Comparison of ENCODE assay signal across 13 mouse cellular contexts in genomic region chr14:8326961-8327360, GRCm38 (mm10). TPM values are rescaled to one million over a fixed set of nuclear protein-coding genes. Genes with fewer than 3 reads are reported as not detected.
DNase-seq lines count a peak whose midpoint lies in the region; ATAC-seq and TF ChIP-seq lines count a peak whose summit lies in the region.
"Had no signal": no experiment of that assay in that cellular context is flagged by ENCODE, and none has a peak within 500 bp of the region (broad histone marks: within the 10 kb centered on the region; RNA-seq: fewer than 3 reads in every experiment).

No protein-coding gene starts in this region.

- H3K9me3 ChIP-seq in heart, embryonic 12.5 days (replicated peaks): no peaks in the 10 kb centered on the region
- no peaks in the 10 kb centered on the region for H3K9me3 ChIP-seq in liver, embryonic 11.5 days (ENCODE audit: control insufficient read depth, low read length)
- H3K9me3 ChIP-seq in liver, postnatal 0 days (ENCODE audit: low read length): no peaks in the 10 kb centered on the region
- H3K9me3 ChIP-seq: midbrain, embryonic 13.5 days had no signal

- no peak for ATAC-seq in heart, embryonic 12.5 days (ENCODE audit: insufficient number of reproducible peaks, low FRiP score)
- no peak for ATAC-seq in liver, embryonic 11.5 days (replicated peaks; ENCODE audit: low FRiP score)
- peak; percentile 80 for ATAC-seq in liver, postnatal 0 days
- ATAC-seq in monocyte, adult 5-6 weeks (replicated peaks; ENCODE audit: insufficient number of reproducible peaks, low FRiP score, low TSS enrichment, poor library complexity, severe bottlenecking): no peak
- ATAC-seq: CD4-positive, CD25-positive, alpha-beta regulatory T cell, adult 4 months; midbrain, embryonic 13.5 days had no signal

- no peak overlapping the region for H3K27ac ChIP-seq in heart, embryonic 12.5 days (ENCODE audit: poor library complexity, severe bottlenecking)
- H3K27ac ChIP-seq in liver, adult 2 months (replicated peaks; ENCODE audit: insufficient read depth, low read depth, low read length): peak overlapping the region; percentile 67
- no peak overlapping the region for H3K27ac ChIP-seq in liver, embryonic 11.5 days (ENCODE audit: low read depth, low read length)
- H3K27ac ChIP-seq in kidney, adult 2 months (ENCODE audit: insufficient read depth, low read depth, low read length): peak overlapping the region; percentile 91
- H3K27ac ChIP-seq in liver, postnatal 0 days (ENCODE audit: low read depth): peak overlapping the region; percentile 63
- H3K27ac ChIP-seq: midbrain, embryonic 13.5 days had no signal

- H3K4me1 ChIP-seq in heart, embryonic 12.5 days (replicated peaks): no peaks in the 10 kb centered on the region
- peaks cover 17% of the 10 kb centered on the region for H3K4me1 ChIP-seq in liver, adult 2 months (ENCODE audit: control insufficient read depth, insufficient read depth, low read length)
- H3K4me1 ChIP-seq in liver, embryonic 11.5 days (replicated peaks; ENCODE audit: control insufficient read depth, insufficient read depth, low read length): no peaks in the 10 kb centered on the region
- peaks cover 48% of the 10 kb centered on the region for H3K4me1 ChIP-seq in kidney, adult 2 months (ENCODE audit: control insufficient read depth, insufficient read depth, low read length)
- no peaks in the 10 kb centered on the region for H3K4me1 ChIP-seq in liver, postnatal 0 days (ENCODE audit: insufficient read depth)

- TF ChIP-seq EP300 in liver, postnatal 0 days (IDR thresholded peaks at IDR 0.05; ENCODE audit: low read depth): no peak

- H3K4me2 ChIP-seq in heart, embryonic 12.5 days: no peak overlapping the region
- H3K4me2 ChIP-seq in liver, embryonic 11.5 days: no peak overlapping the region
- H3K4me2 ChIP-seq in liver, postnatal 0 days (ENCODE audit: low read depth, low read length): no peak overlapping the region
- H3K4me2 ChIP-seq: midbrain, embryonic 13.5 days had no signal

- no peaks in the 10 kb centered on the region for H3K79me2 ChIP-seq in liver, adult 2 months (ENCODE audit: control insufficient read depth, insufficient read depth, low read length)

- H3K36me3 ChIP-seq in heart, embryonic 12.5 days: no peaks in the 10 kb centered on the region
- no peaks in the 10 kb centered on the region for H3K36me3 ChIP-seq in liver, adult 2 months (ENCODE audit: control insufficient read depth, insufficient read depth, low read length)
- H3K36me3 ChIP-seq in liver, embryonic 11.5 days (ENCODE audit: control insufficient read depth, insufficient read depth, low read length): no peaks in the 10 kb centered on the region
- no peaks in the 10 kb centered on the region for H3K36me3 ChIP-seq in kidney, adult 2 months (ENCODE audit: control insufficient read depth, insufficient read depth, low read length)
- no peaks in the 10 kb centered on the region for H3K36me3 ChIP-seq in liver, postnatal 0 days (replicated peaks; ENCODE audit: insufficient read depth, low read length)
- H3K36me3 ChIP-seq: midbrain, embryonic 13.5 days had no signal

- peak; percentile 27 to 42 for DNase-seq in heart, adult 18-20 months
- DNase-seq in liver, adult 2 months (ENCODE audit: extremely low read depth, low read depth, low spot score): peak; percentile 95
- no peak for DNase-seq in liver, embryonic 11.5 days (ENCODE audit: low spot score)
- DNase-seq in kidney, adult 2 months: peak; percentile 93
- DNase-seq in liver, postnatal 0 days: no peak
- DNase-seq in c-Kit-positive CD71-positive TER-119-positive erythroid progenitor cells, embryonic 14.5 days (ENCODE audit: low spot score): no peak
- DNase-seq: cerebellum, adult 18-20 months; layer of hippocampus, postnatal 36 days; lung, postnatal 36 days had no signal

- H3K4me3 ChIP-seq in heart, embryonic 12.5 days: no peak overlapping the region
- H3K4me3 ChIP-seq in liver, adult 2 months (ENCODE audit: insufficient read depth, low read depth, low read length): no peak overlapping the region
- H3K4me3 ChIP-seq in liver, embryonic 11.5 days (ENCODE audit: low read depth, low read length): no peak overlapping the region
- no peak overlapping the region for H3K4me3 ChIP-seq in kidney, adult 2 months (ENCODE audit: insufficient read depth, low read depth, low read length)
- H3K4me3 ChIP-seq in liver, postnatal 0 days (ENCODE audit: low read depth, low read length): no peak overlapping the region
- H3K4me3 ChIP-seq: midbrain, embryonic 13.5 days had no signal

- TF ChIP-seq POLR2A in liver, adult 2 months (IDR thresholded peaks at IDR 0.05; ENCODE audit: extremely low read depth, insufficient read depth, low read length): no peak
- no peak for TF ChIP-seq POLR2A in kidney, adult 2 months (IDR thresholded peaks at IDR 0.05; ENCODE audit: low read depth, low read length)

- H3K27me3 ChIP-seq in heart, embryonic 12.5 days (replicated peaks): 0 out of 2 replicates have a peak, but pooled peaks cover 3% of the 10 kb centered on the region
- H3K27me3 ChIP-seq in liver, adult 2 months (ENCODE audit: control insufficient read depth, insufficient read depth, low read length): no peaks in the 10 kb centered on the region
- no peaks in the 10 kb centered on the region for H3K27me3 ChIP-seq in liver, embryonic 11.5 days (replicated peaks; ENCODE audit: control insufficient read depth, insufficient read depth, low read length)
- no peaks in the 10 kb centered on the region for H3K27me3 ChIP-seq in kidney, adult 2 months (replicated peaks; ENCODE audit: control insufficient read depth, insufficient read depth, low read length)
- no peaks in the 10 kb centered on the region for H3K27me3 ChIP-seq in liver, postnatal 0 days (ENCODE audit: insufficient read depth, low read length)
- H3K27me3 ChIP-seq: midbrain, embryonic 13.5 days had no signal

- H3K9ac ChIP-seq in heart, embryonic 12.5 days: no peak overlapping the region
- no peak overlapping the region for H3K9ac ChIP-seq in liver, adult 2 months (ENCODE audit: low read depth, low read length)
- no peak overlapping the region for H3K9ac ChIP-seq in liver, embryonic 11.5 days (ENCODE audit: low read depth, low read length)
- no peak overlapping the region for H3K9ac ChIP-seq in liver, postnatal 0 days (replicated peaks)
- H3K9ac ChIP-seq: midbrain, embryonic 13.5 days had no signal

- no peak for TF ChIP-seq CTCF in liver, adult 2 months (IDR thresholded peaks at IDR 0.05; ENCODE audit: low read depth, low read length)
- TF ChIP-seq CTCF in kidney, adult 2 months (conservative IDR thresholded peaks at IDR 0.05; ENCODE audit: insufficient read depth, insufficient read length, low read depth, low read length): no peak
- TF ChIP-seq CTCF in liver, postnatal 0 days (IDR thresholded peaks at IDR 0.05; ENCODE audit: low read depth): 0 out of 2 replicates have a peak, but pooled peaks have one; percentile 8

RNA-seq across cellular contexts. Expression of gene Fam107a, which starts 9.1 kb away (rescaled TPM):
- 10 to 100 TPM; 12.1 to 24.4 TPM for total RNA-seq in heart, adult 18-20 months (2021)
- polyA plus RNA-seq in heart, embryonic 12.5 days (2016; fragmentation: Nextera tagmentation; extraction: Ambion mirVana): 0.11 and 0.24 TPM in 2 replicates
- 0.27 TPM in 1 of 2 replicates, not detected in the other for total RNA-seq in liver, adult 2 months (2014; rRNA removed)
- polyA plus RNA-seq in liver, adult 2 months (2012; rRNA removed): not detected in 2 replicates
- polyA plus RNA-seq in liver, embryonic 11.5 days (2014; fragmentation: Nextera tagmentation; extraction: Ambion mirVana): 0.08 and 0.53 TPM in 2 replicates
- 119 and 151 TPM in 2 replicates for polyA plus RNA-seq in kidney, adult 2 months (2012; rRNA removed)
- not detected in 2 replicates for polyA plus RNA-seq in liver, postnatal 0 days (2015; fragmentation: Nextera tagmentation; extraction: Ambion mirVana)
- total RNA-seq in monocyte, adult 5-6 weeks (2017): not detected in 3 replicates
- polyA plus RNA-seq: CD4-positive, CD25-positive, alpha-beta regulatory T cell, adult 4 months had no signal

RNA-seq across cellular contexts. Expression of gene Oit1, which starts 51.6 kb away (rescaled TPM):
- under 1 TPM in 1 of 2 experiments, not detected in 1; 0.98 TPM for total RNA-seq in heart, adult 18-20 months (2021)
- not detected in 2 replicates for polyA plus RNA-seq in heart, embryonic 12.5 days (2016; fragmentation: Nextera tagmentation; extraction: Ambion mirVana)
- 0.07 and 0.09 TPM in 2 replicates for total RNA-seq in liver, adult 2 months (2014; rRNA removed)
- polyA plus RNA-seq in liver, adult 2 months (2012; rRNA removed): 0.11 and 0.24 TPM in 2 replicates
- polyA plus RNA-seq in liver, embryonic 11.5 days (2014; fragmentation: Nextera tagmentation; extraction: Ambion mirVana): not detected in 2 replicates
- 1.3 and 1.5 TPM in 2 replicates for polyA plus RNA-seq in kidney, adult 2 months (2012; rRNA removed)
- polyA plus RNA-seq in liver, postnatal 0 days (2015; fragmentation: Nextera tagmentation; extraction: Ambion mirVana): not detected in 2 replicates
- not detected in 3 replicates for total RNA-seq in monocyte, adult 5-6 weeks (2017)
- total RNA-seq: layer of hippocampus, postnatal 36 days had no signal
- polyA plus RNA-seq: CD4-positive, CD25-positive, alpha-beta regulatory T cell, adult 4 months; midbrain, embryonic 13.5 days had no signal

Comparison
In these comparisons a context has a peak if more than half of its experiments do, and no peak if none do; other contexts are left out.
1. DNase-seq: peak in heart, adult 18-20 months (2 of 2), liver, adult 2 months (single experiment) and kidney, adult 2 months (single experiment); none in liver, embryonic 11.5 days (single experiment), liver, postnatal 0 days (single experiment) and c-Kit-positive CD71-positive TER-119-positive erythroid progenitor cells, embryonic 14.5 days (single experiment).
2. H3K27ac ChIP-seq: peak in liver, adult 2 months (single experiment), kidney, adult 2 months (single experiment) and liver, postnatal 0 days (single experiment); none in heart, embryonic 12.5 days (single experiment) and liver, embryonic 11.5 days (single experiment).
3. RNA of gene Fam107a, which starts 9.1 kb away (polyA plus RNA-seq): 119 to 151 TPM in kidney, adult 2 months; 0.08 to 0.53 TPM in liver, embryonic 11.5 days, 0.11 to 0.24 TPM in heart, embryonic 12.5 days, not detected in liver, postnatal 0 days and not detected in liver, adult 2 months; every median in the first group is over 10 times any median in the second.